ENCODE assay signal across 8 mouse cellular contexts in genomic region chr2:79256001-79256339, GRCm38 (mm10). TPM values are rescaled to one million over a fixed set of nuclear protein-coding genes. Genes with fewer than 3 reads are reported as not detected.
A peak's percentile ranks its signal among the peaks of the same experiment; 100 is the strongest.
DNase-seq lines count a peak whose midpoint lies in the region; ATAC-seq and TF ChIP-seq lines count a peak whose summit lies in the region.

No protein-coding gene starts in this region.

- DNase-seq in cerebellum, adult 2 months: peak in 1 of 2 experiments; percentile 16
- DNase-seq in cerebellum, adult 11-12 months: no peak
- DNase-seq in spleen, adult 2 months (ENCODE audit: low read depth in 1 of 2, low spot score in 2 of 2): no peak
- DNase-seq in spleen, postnatal 36 days (ENCODE audit: low spot score in 2 of 2): no peak
- no peak for DNase-seq in liver, embryonic 11.5 days (ENCODE audit: low spot score)
- DNase-seq in stomach, postnatal 0 days (ENCODE audit: low spot score): no peak
- DNase-seq in ovary, adult 18-20 months (ENCODE audit: low spot score): no peak
- DNase-seq in cerebellum, adult 9-10 months: no peak

- TF ChIP-seq CTCF in cerebellum, adult 2 months (IDR thresholded peaks at IDR 0.05; ENCODE audit: borderline replicate concordance, insufficient read depth, low read depth, low read length): no peak
- TF ChIP-seq CTCF in spleen, adult 2 months (IDR thresholded peaks at IDR 0.05; ENCODE audit: extremely low read depth, insufficient read depth, insufficient read length, insufficient replicate concordance): no peak
- no peak for TF ChIP-seq CTCF in stomach, postnatal 0 days (IDR thresholded peaks at IDR 0.05; ENCODE audit: low read depth)

- H3K4me3 ChIP-seq in cerebellum, adult 2 months (replicated peaks; ENCODE audit: insufficient read depth, low read depth, low read length): peak overlapping the region; percentile 55
- peak overlapping the region; percentile 97 for H3K4me3 ChIP-seq in spleen, adult 2 months (ENCODE audit: extremely low read depth, insufficient read depth, insufficient read length)
- peak overlapping the region; percentile 58 for H3K4me3 ChIP-seq in liver, embryonic 11.5 days (ENCODE audit: low read depth, low read length)
- peak overlapping the region; percentile 39 for H3K4me3 ChIP-seq in stomach, postnatal 0 days (ENCODE audit: low read depth, low read length)

- H3K27ac ChIP-seq in cerebellum, adult 2 months (ENCODE audit: insufficient read depth, low read length): no peak overlapping the region
- peak overlapping the region; percentile 100 for H3K27ac ChIP-seq in spleen, adult 2 months (ENCODE audit: insufficient read depth, low read length)
- H3K27ac ChIP-seq in liver, embryonic 11.5 days (ENCODE audit: low read depth, low read length): peak overlapping the region; percentile 91
- peak overlapping the region; percentile 53 for H3K27ac ChIP-seq in stomach, postnatal 0 days (replicated peaks)

- 5% methylated on average over 7 of the region's 7 CpGs for WGBS in cerebellum, adult 2 months
- WGBS in spleen, adult 2 months: 3% methylated on average over 7 of the region's 7 CpGs
- WGBS in liver, embryonic 11.5 days: 11% methylated on average over 7 of the region's 7 CpGs
- WGBS in stomach, postnatal 0 days: 19% methylated on average over 7 of the region's 7 CpGs

- H3K9ac ChIP-seq in liver, embryonic 11.5 days (ENCODE audit: low read depth, low read length): peak overlapping the region; percentile 94
- H3K9ac ChIP-seq in stomach, postnatal 0 days (ENCODE audit: low read length): peak overlapping the region; percentile 47

- TF ChIP-seq POLR2A in cerebellum, adult 2 months (IDR thresholded peaks at IDR 0.05; ENCODE audit: borderline replicate concordance, insufficient read depth, low read length): no peak
- TF ChIP-seq POLR2A in spleen, adult 2 months (IDR thresholded peaks at IDR 0.05; ENCODE audit: low read depth, low read length): no peak

- TF ChIP-seq EP300 in stomach, postnatal 0 days (optimal IDR thresholded peaks at IDR 0.05): no peak

- peak overlapping the region; percentile 77 for H3K4me2 ChIP-seq in liver, embryonic 11.5 days
- peak overlapping the region; percentile 63 for H3K4me2 ChIP-seq in stomach, postnatal 0 days (replicated peaks; ENCODE audit: low read depth)

- H3K9me3 ChIP-seq in liver, embryonic 11.5 days (ENCODE audit: control insufficient read depth, low read length): no peaks in the 10 kb centered on the region
- H3K9me3 ChIP-seq in stomach, postnatal 0 days (ENCODE audit: control insufficient read depth, low read length): no peaks in the 10 kb centered on the region

- H3K27me3 ChIP-seq in cerebellum, adult 2 months (ENCODE audit: control insufficient read depth, insufficient read depth, low read length): no peaks in the 10 kb centered on the region
- H3K27me3 ChIP-seq in spleen, adult 2 months (ENCODE audit: control insufficient read depth, insufficient read depth, low read length): no peaks in the 10 kb centered on the region
- no peaks in the 10 kb centered on the region for H3K27me3 ChIP-seq in liver, embryonic 11.5 days (replicated peaks; ENCODE audit: control insufficient read depth, insufficient read depth, low read length)
- no peaks in the 10 kb centered on the region for H3K27me3 ChIP-seq in stomach, postnatal 0 days (ENCODE audit: control insufficient read depth, insufficient read depth, low read length)

- no peaks in the 10 kb centered on the region; the same call in 1 of the 2 replicates for H3K36me3 ChIP-seq in spleen, adult 2 months (ENCODE audit: control insufficient read depth, insufficient read depth, low read length)
- H3K36me3 ChIP-seq in liver, embryonic 11.5 days (ENCODE audit: control insufficient read depth, insufficient read depth, low read length): no peaks in the 10 kb centered on the region
- H3K36me3 ChIP-seq in stomach, postnatal 0 days (ENCODE audit: control insufficient read depth, insufficient read depth, low read length): no peaks in the 10 kb centered on the region

- no peaks in the 10 kb centered on the region for H3K4me1 ChIP-seq in cerebellum, adult 2 months (ENCODE audit: control insufficient read depth, insufficient read depth, low read length)
- peaks cover 25% of the 10 kb centered on the region for H3K4me1 ChIP-seq in spleen, adult 2 months (ENCODE audit: control insufficient read depth, insufficient read depth, insufficient read length)
- H3K4me1 ChIP-seq in liver, embryonic 11.5 days (replicated peaks; ENCODE audit: control insufficient read depth, insufficient read depth, low read length): peaks cover 18% of the 10 kb centered on the region
- peaks cover 2% of the 10 kb centered on the region; the same call in 1 of the 2 replicates for H3K4me1 ChIP-seq in stomach, postnatal 0 days (replicated peaks; ENCODE audit: control insufficient read depth, insufficient read depth)

- no peak for ATAC-seq in liver, embryonic 11.5 days (replicated peaks; ENCODE audit: low FRiP score)
- 0 out of 2 replicates have a peak, but pooled peaks have one; percentile 18 for ATAC-seq in stomach, postnatal 0 days (ENCODE audit: low FRiP score, low TSS enrichment)

RNA-seq across cellular contexts. Expression of gene Itga4, which starts 0.7 kb away (rescaled TPM):
- 1.7 and 1.8 TPM in 2 replicates for polyA plus RNA-seq in cerebellum, adult 2 months (2012; rRNA removed)
- polyA plus RNA-seq in spleen, adult 2 months (2012; rRNA removed): 23.5 and 24.3 TPM in 2 replicates
- 35.5 and 38.9 TPM in 2 replicates for polyA plus RNA-seq in liver, embryonic 11.5 days (2014; fragmentation: Nextera tagmentation; extraction: Ambion mirVana)
- polyA plus RNA-seq in stomach, postnatal 0 days (2015; fragmentation: Nextera tagmentation; extraction: Ambion mirVana): 1.3 TPM in 2 replicates

Comparison
In these comparisons a context has a peak if more than half of its experiments do, and no peak if none do; other contexts are left out.
1. H3K4me3 ChIP-seq: peak in every context shown above with its lines; median percentile 97 in spleen, adult 2 months; 58 in liver, embryonic 11.5 days; 55 in cerebellum, adult 2 months; 39 in stomach, postnatal 0 days.